Mouse (Mus musculus) liver, embryonic 13.5 days (tissue): ENCODE data around the gene Plppr5. TPM values are rescaled to one million over a fixed set of nuclear protein-coding genes. Genes with fewer than 3 reads are reported as not detected.

ENCODE experiments used
- polyA plus RNA-seq: library from polyadenylated mRNA; unstranded; fragments of >200 nt; fragmentation: Nextera tagmentation; extraction: Ambion mirVana; gene quantifications from 2 replicates; pipeline ENCODE4 v1.2.1, GENCODE M21; 2015

The Plppr5 gene
- polyA plus RNA-seq, 1 experiment from 2014 or later = 0.03 TPM

Other genes with a start within 250 kb of the Plppr5 start
- gene Plppr4, start 214.0 kb upstream of the Plppr5 start, polyA plus RNA-seq = 0.08 TPM in 1 of 2 replicates, not detected in the other